9 mouse cellular contexts compared by ENCODE assay signal in genomic region chr5:76923428-76923827, GRCm38 (mm10). TPM values are rescaled to one million over a fixed set of nuclear protein-coding genes. Genes with fewer than 3 reads are reported as not detected.
DNase-seq lines count a peak whose midpoint lies in the region; ATAC-seq and TF ChIP-seq lines count a peak whose summit lies in the region.
"Had no signal": no experiment of that assay in that cellular context is flagged by ENCODE, and none has a peak within 500 bp of the region (broad histone marks: within the 10 kb centered on the region; RNA-seq: fewer than 3 reads in every experiment).

No protein-coding gene starts in this region.

- intact Hi-C loops in heart, postnatal 36 days (cut with DNase I): no loop called here

- ATAC-seq in liver, postnatal 0 days: no peak

- H3K27ac ChIP-seq in thymus, adult 2 months (ENCODE audit: control insufficient read depth, insufficient read depth, low read length): no peak overlapping the region
- H3K27ac ChIP-seq in liver, postnatal 0 days (ENCODE audit: low read depth): no peak overlapping the region
- H3K27ac ChIP-seq: macrophage had no signal

- DNase-seq in 3134 (ENCODE audit: extremely low read depth, insufficient read length, low spot score) (peak; percentile 66), NIH3T3 (ENCODE audit: low read depth) (peak; percentile 62)
- DNase-seq in cerebellum, postnatal 36 days: peak; percentile 68 to 74
- DNase-seq in heart, postnatal 36 days: peak; percentile 68 to 71
- DNase-seq in left cerebral cortex, adult 8-10 months (ENCODE audit: low spot score in 2 of 2): peak; percentile 21 to 48
- no peak for DNase-seq in thymus, adult 2 months
- DNase-seq in liver, postnatal 0 days: no peak
- no peak for DNase-seq in thymus, postnatal 36 days

- no peak for TF ChIP-seq CTCF in thymus, adult 2 months (IDR thresholded peaks at IDR 0.05; ENCODE audit: borderline replicate concordance, control insufficient read depth, extremely low read depth, insufficient read depth, low read length, poor library complexity)
- no peak for TF ChIP-seq CTCF in liver, postnatal 0 days (IDR thresholded peaks at IDR 0.05; ENCODE audit: low read depth)

- TF ChIP-seq POLR2A in thymus, adult 2 months (IDR thresholded peaks at IDR 0.05; ENCODE audit: control insufficient read depth, extremely low read depth, insufficient read depth, low read length, poor library complexity): no peak

- no peaks in the 10 kb centered on the region for H3K4me1 ChIP-seq in thymus, adult 2 months (replicated peaks; ENCODE audit: control insufficient read depth, insufficient read depth, low read length)
- no peaks in the 10 kb centered on the region for H3K4me1 ChIP-seq in liver, postnatal 0 days (ENCODE audit: insufficient read depth)

- peaks cover 25% of the 10 kb centered on the region for H3K36me3 ChIP-seq in thymus, adult 2 months (ENCODE audit: control insufficient read depth, insufficient read depth, low read length)
- H3K36me3 ChIP-seq in liver, postnatal 0 days (replicated peaks; ENCODE audit: insufficient read depth, low read length): peaks cover 58% of the 10 kb centered on the region

- no peak overlapping the region for H3K4me2 ChIP-seq in liver, postnatal 0 days (ENCODE audit: low read depth, low read length)

- no peaks in the 10 kb centered on the region for H3K27me3 ChIP-seq in thymus, adult 2 months (ENCODE audit: control insufficient read depth, insufficient read depth, low read length)
- H3K27me3 ChIP-seq in liver, postnatal 0 days (ENCODE audit: insufficient read depth, low read length): no peaks in the 10 kb centered on the region

- no peak overlapping the region for H3K9ac ChIP-seq in liver, postnatal 0 days (replicated peaks)

- no peak for TF ChIP-seq EP300 in liver, postnatal 0 days (IDR thresholded peaks at IDR 0.05; ENCODE audit: low read depth)

- H3K9me3 ChIP-seq in liver, postnatal 0 days (ENCODE audit: low read length): no peaks in the 10 kb centered on the region; the same call in 1 of the 2 replicates

- WGBS in thymus, adult 2 months: 94% methylated on average over 13 of the region's 13 CpGs
- WGBS in liver, postnatal 0 days (ENCODE audit: insufficient replicate concordance): 91% methylated on average over 13 of the region's 13 CpGs

- H3K4me3 ChIP-seq in thymus, adult 2 months (ENCODE audit: control insufficient read depth, insufficient read depth, low read length): no peak overlapping the region
- no peak overlapping the region for H3K4me3 ChIP-seq in liver, postnatal 0 days (ENCODE audit: low read depth, low read length)

RNA-seq across cellular contexts. Expression of gene Aasdh, which starts 18.1 kb away (rescaled TPM):
- total RNA-seq in heart, postnatal 36 days (2021): 10 to 100 TPM; 13.9 to 16.2 TPM
- 10 to 100 TPM; 19.4 to 25.6 (median 21.0) TPM for total RNA-seq in left cerebral cortex, adult 8-10 months (2022)
- polyA plus RNA-seq in thymus, adult 2 months (2012; rRNA removed): 10.7 and 12.1 TPM in 2 replicates
- polyA plus RNA-seq in liver, postnatal 0 days (2015; fragmentation: Nextera tagmentation; extraction: Ambion mirVana): 5.1 and 5.3 TPM in 2 replicates

RNA-seq across cellular contexts. Expression of gene Paics, which starts 27.7 kb away (rescaled TPM):
- 100 to 1,000 TPM; 159 to 162 TPM for total RNA-seq in heart, postnatal 36 days (2021)
- 100 to 1,000 TPM; 101 to 109 (median 107) TPM for total RNA-seq in left cerebral cortex, adult 8-10 months (2022)
- polyA plus RNA-seq in thymus, adult 2 months (2012; rRNA removed): 70.4 and 75.9 TPM in 2 replicates
- 95.3 and 111 TPM in 2 replicates for polyA plus RNA-seq in liver, postnatal 0 days (2015; fragmentation: Nextera tagmentation; extraction: Ambion mirVana)

RNA-seq across cellular contexts. Expression of gene Ppat, which starts 27.9 kb away (rescaled TPM):
- total RNA-seq in heart, postnatal 36 days (2021): 10 to 100 TPM; 10.9 to 23.1 TPM
- 10 to 100 TPM; 16.2 to 20.3 (median 17.9) TPM for total RNA-seq in left cerebral cortex, adult 8-10 months (2022)
- 11.1 and 13.3 TPM in 2 replicates for polyA plus RNA-seq in thymus, adult 2 months (2012; rRNA removed)
- 14.9 and 17.6 TPM in 2 replicates for polyA plus RNA-seq in liver, postnatal 0 days (2015; fragmentation: Nextera tagmentation; extraction: Ambion mirVana)

RNA-seq across cellular contexts. Expression of gene Srp72, which starts 51.1 kb away (rescaled TPM):
- 10 to 100 TPM; 56.2 to 63.0 TPM for total RNA-seq in heart, postnatal 36 days (2021)
- total RNA-seq in left cerebral cortex, adult 8-10 months (2022): 100 to 1,000 TPM in 3 of 4 experiments, 10 to 100 TPM in 1; 91.9 to 105 (median 103) TPM
- 30.4 and 36.2 TPM in 2 replicates for polyA plus RNA-seq in thymus, adult 2 months (2012; rRNA removed)
- polyA plus RNA-seq in liver, postnatal 0 days (2015; fragmentation: Nextera tagmentation; extraction: Ambion mirVana): 34.4 TPM in 2 replicates

Comparison
In these comparisons a context has a peak if more than half of its experiments do, and no peak if none do; other contexts are left out.
1. DNase-seq: peak in 3134 (single experiment), NIH3T3 (single experiment), cerebellum, postnatal 36 days (2 of 2), heart, postnatal 36 days (2 of 2) and left cerebral cortex, adult 8-10 months (2 of 2); none in thymus, adult 2 months (single experiment), liver, postnatal 0 days (single experiment) and thymus, postnatal 36 days (0 of 2).